Mouse (Mus musculus) cerebellum, adult 2 months (tissue): ENCODE measurements around the gene Tbc1d5.

Experiments used
- CTCF ChIP-seq: fragments of 200-500 bp; IDR thresholded peaks from 2 replicates; pipeline ENCODE4 v1.5.1; 2011; ENCODE audit warnings: low read depth, mild to moderate bottlenecking, control low read depth, low read length, moderate library complexity, borderline replicate concordance; ENCODE audit not compliant: insufficient read depth
- POLR2A ChIP-seq: fragments of 200-500 bp; IDR thresholded peaks from 2 replicates; pipeline ENCODE4 v1.6.1; 2011; ENCODE audit warnings: low read length, control low read depth, borderline replicate concordance; ENCODE audit not compliant: insufficient read depth

DNA sequence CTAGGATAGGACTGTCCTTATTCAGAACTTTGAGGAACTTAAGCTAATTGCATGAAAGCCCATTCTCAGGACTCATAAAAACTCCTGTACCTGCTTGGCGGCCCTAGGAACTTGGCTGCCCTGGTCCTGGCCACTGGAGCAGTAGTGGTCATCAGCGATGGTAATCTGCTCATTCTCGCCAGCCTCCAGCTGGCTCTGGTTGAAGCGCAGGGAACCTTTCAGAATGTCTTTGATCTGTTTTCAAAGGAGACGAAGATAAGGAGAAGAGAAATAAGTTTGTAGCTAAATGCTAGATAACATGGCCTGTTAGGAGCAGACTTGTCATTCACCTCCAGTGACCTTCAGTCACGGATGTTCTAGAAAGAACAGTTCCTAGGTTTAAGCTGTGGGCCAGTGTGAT lies 437.8 kb downstream of the Tbc1d5 start:
- TF ChIP-seq CTCF (no peak), POLR2A (no peak)
